Mouse (Mus musculus) skeletal muscle tissue, adult 2 months (tissue): ENCODE results near the gene Tmem200a.

Experiments
- DNase-seq: peaks from one replicate; pipeline ENCODE4 v3.0.0-alpha.2; 2012; ENCODE audit warnings: low read depth, low spot score

Tmem200a gene

GRCm38 (mm10) chr10:25887225-25887624 is 191.6 kb downstream of the Tmem200a start:
- no peak for DNase-seq

GRCm38 (mm10) chr10:25884512-25884911 is 194.3 kb downstream of the Tmem200a start:
- DNase-seq: no peak

- DNase-seq: no peak
Measured at GRCm38 (mm10) chr10:25877731-25878130, 201.1 kb downstream of the Tmem200a start.

GRCm38 (mm10) chr10:25876809-25877208 is 202.0 kb downstream of the Tmem200a start:
- DNase-seq: no peak

GRCm38 (mm10) chr10:25868739-25869138 is 210.1 kb downstream of the Tmem200a start:
- no peak for DNase-seq
